Mouse (Mus musculus): ENCODE results near the gene Tk1. TPM values are rescaled to one million over a fixed set of nuclear protein-coding genes. Genes with fewer than 3 reads are reported as not detected.

Gene Tk1
- total RNA-seq (2015) (186 and 198 TPM in 2 replicates), total RNA-seq (2017) (94.8 and 108 TPM in 2 replicates)

DNA sequence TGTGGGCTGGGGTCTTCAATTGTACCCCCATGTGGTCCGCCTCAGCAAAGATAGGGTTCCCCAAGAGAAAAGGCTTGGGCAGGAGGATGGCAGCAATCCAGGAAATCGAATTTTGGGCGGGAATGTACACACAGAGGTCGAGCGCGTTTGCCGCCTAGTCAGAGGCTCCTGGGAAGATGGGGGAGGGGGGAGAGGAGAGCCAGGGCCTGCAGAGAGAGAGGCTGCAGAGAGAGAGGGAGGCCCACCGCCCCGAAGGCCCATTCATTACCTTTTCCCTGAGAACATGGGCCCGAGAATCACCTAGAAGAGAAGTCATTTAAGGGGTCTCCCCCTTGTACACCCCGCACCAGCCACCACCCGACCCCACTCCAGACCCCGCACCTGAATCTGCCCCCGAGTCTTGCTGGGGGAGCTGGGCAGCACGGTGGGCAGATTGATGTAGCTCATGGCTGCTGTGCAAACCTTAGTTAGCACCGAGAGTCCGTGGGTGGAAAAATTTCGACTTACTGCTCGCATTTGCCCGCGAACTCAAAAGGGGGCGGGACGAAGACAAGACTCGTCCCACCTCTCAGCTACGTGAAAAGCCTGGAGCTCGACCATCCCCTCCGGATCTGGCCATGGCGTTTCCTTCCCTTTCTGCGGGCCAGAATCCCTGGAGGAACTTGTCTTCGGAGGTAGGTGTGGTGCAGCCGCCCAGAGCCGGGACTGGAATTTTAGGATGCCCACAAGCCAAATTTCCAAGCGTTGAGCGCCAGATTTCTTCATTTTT lies at the start of gene Tk1, which contains the start of gene Afmid:
Gene Tk1 (minus strand): TSS at position 760 of the 769 bp plus-strand sequence.
Gene Afmid (plus strand): TSS at position 592 of the 769 bp plus-strand sequence.
- ATAC-seq (replicated peaks; ENCODE audit: poor library complexity), result peak; percentile 40

DNA sequence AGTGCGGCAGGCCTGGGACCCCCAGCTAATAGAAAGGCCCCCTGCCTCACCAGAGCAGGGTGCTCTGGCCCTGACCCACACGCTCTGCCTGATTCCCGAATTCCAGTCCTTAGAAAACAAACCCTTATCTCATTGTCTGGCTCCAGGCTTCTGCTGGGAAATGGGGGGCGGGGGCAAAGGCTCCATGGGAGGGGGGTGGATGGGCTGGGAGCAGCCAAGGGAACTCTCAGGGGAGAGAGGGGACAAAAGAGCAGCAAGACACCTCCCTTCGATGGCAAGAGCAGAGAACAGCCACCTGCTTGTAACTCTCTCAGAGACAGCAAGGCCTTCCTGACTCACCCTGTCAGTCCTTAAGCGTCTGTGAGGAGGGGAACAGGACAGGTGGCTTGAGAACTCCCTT lies 49.8 kb upstream of the Tk1 start:
- ATAC-seq (replicated peaks; ENCODE audit: poor library complexity), result no peak

DNA sequence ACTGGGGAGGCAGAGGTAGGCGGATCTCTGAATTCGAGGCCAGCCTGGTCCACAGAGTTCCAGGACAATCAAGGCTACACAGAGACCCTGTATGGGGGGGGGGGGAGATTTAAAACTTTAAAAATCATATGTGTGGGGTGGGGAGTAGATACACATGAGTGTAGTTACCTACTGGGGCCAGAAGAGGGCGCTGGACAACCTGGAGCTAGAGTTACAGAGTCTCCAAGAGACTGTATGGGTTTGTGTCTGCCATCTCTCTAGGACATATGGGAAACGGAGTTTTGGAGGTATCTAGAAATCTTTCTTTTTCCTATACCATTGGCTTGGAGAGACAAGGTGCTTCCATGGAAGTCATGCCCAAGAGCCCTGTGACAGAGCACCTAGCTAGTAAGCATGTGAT lies 48.5 kb upstream of the Tk1 start:
- no peak for ATAC-seq (replicated peaks; ENCODE audit: poor library complexity)

DNA sequence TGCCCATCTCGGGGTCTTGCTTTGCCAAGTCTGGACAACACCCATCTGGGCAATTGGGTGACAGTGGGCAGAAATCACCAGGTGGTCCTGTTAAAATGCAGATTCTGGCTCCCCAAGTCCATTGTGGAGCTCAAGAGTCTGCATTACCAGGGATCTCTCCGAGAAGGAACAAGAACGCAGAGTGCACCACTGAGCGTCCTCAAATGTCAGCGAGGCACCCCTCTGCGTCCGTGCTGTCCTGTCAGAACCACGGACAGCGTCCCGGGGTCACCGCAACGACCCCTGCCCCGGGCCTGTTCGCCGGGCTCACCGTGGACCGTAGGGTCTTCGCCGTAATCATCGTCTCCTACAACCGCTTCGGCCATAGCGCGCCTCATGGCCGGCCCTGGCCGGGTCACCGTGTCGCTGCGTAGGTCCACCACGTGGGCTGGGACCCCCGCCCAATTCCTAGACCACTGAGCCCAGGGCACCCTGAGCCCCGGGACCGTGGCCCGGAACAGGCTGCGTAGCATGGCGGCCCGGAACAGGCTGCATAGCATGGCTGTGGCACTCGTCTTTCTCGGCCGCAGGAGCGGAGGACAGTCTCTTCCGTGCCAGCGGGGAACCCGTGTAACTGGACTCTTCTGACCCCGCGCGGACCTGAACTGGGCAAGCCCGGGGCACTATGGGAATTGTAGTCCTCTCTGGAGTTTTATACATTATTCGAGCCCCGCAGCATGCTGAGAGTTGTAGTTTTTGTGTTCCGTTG lies 47.1 kb upstream of the Tk1 start, which contains the start of gene Tha1:
Gene Tha1 (minus strand): TSS at position 621 of the 748 bp plus-strand sequence.
- ATAC-seq (replicated peaks; ENCODE audit: poor library complexity), result peak; percentile 30

- ATAC-seq (replicated peaks; ENCODE audit: poor library complexity), result no peak
These were observed 46.2 kb upstream of the Tk1 start for GRCm38 (mm10) chr11:117871911-117872584.

GRCm38 (mm10) chr11:117871376-117871775 lies 45.5 kb upstream of the Tk1 start:
- no peak for ATAC-seq (replicated peaks; ENCODE audit: poor library complexity)

DNA sequence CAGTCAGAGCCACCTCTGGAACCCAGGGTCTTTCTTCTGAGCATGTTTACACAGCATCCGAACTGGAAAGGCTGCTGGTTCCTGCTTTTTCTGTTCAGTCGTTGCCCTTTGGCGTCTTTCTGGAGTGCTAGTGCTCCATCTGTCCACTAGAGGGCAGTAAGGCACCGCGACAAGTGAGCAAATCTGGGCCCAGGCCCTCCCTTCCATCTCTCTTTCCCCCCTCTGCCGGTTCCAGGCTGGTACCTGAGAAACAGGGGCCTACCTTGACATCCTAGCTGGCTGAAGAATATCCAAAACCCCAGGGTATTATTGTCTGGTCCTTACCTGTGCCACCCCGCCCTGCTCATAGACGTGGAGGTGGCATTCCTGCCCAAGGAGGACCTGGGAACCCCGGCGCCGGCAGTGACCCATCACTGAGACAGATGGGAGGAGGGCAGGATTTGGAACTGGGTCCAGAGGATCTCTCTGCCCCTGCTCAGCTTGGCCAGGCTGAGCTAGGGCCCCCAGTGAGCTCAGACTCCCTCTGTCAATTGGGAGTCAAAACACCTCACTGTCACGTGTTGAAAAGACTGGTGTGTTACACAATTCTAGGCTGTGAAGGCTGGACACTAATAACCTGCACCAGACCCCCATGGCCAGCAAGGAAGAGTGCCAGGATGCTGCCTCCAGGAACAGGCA lies 44.9 kb upstream of the Tk1 start:
- ATAC-seq (replicated peaks; ENCODE audit: poor library complexity), result peak; percentile 82

DNA sequence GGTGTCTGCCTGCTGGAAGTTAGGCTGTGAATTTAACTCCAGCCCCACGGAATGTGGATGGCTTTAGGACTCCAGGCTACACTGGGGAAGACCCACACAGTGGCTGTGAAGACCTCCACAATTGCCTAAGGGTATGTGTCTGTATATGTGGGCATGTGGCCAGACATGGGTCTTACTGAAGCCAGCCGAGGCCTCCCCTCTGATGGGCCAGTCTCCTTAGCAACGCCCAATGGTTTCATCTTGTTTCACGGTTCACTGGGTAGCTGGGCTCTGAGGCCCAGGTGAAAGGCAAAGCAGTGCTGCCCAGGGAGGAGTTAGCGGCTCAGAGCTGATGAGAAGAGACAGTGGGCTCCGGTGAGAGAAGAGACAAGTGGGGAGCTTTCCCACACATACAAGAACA lies 40.1 kb upstream of the Tk1 start:
- ATAC-seq (replicated peaks; ENCODE audit: poor library complexity), result no peak

DNA sequence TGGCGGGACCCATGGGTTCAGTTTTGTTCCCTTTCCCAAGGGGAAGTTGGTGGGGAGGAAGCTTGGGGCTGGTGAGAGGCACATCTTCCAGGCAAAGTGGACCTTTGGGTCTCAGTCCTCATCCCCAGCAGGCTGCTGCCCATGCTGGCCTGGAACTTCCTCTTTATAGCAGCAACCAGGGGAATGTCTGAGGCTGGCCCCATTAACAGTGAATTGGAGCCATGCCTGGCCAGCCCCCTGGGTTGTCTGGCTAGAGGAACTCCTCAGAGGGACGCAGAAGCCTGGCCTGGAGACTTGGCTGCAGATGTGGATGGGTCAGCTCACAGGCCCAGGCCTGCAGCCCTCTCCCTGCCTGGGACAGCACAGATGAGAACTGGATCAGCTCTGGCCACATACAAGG lies 38.9 kb upstream of the Tk1 start:
- 0 out of 2 replicates have a peak, but pooled peaks have one; percentile 27 for ATAC-seq (replicated peaks; ENCODE audit: poor library complexity)

DNA sequence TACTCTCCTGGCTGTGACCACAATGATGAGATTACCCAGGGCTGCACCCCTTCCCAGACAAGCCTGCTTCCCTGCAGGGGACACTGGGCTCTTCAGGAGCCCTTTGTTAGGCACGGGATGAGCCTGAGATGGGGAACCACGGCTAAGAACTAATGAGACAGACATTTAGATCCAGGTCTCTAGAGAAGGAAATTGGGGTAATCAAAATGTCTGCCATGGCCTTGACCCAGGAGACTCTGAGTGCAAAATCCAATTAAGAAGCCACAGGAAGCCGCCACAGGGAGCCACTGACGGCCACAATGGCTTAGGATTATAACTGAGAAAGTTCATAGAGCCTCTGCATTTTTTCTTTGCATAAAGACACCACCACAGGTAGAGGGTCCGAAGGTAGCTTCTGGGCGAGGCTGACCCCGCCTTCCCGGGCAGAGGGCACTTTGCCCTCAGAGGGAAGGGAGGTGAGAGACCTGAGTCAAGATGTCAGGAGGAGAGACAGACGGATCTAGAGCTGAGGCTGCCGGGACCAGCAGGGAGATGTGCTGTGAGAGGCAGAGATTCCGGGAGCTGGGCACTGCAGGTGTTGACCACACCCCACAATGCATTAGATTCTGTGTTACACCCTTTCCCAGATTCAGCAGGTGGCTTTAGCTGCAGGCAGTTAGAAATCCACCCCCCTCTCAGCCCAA lies 37.4 kb upstream of the Tk1 start:
- no peak for ATAC-seq (replicated peaks; ENCODE audit: poor library complexity)

- ATAC-seq (replicated peaks; ENCODE audit: poor library complexity), result peak; percentile 17
These were observed 34.7 kb upstream of the Tk1 start, which contains the start of gene Tmem235 for GRCm38 (mm10) chr11:117860601-117861000. Gene Tmem235 (plus strand): TSS chr11:117860752.

DNA sequence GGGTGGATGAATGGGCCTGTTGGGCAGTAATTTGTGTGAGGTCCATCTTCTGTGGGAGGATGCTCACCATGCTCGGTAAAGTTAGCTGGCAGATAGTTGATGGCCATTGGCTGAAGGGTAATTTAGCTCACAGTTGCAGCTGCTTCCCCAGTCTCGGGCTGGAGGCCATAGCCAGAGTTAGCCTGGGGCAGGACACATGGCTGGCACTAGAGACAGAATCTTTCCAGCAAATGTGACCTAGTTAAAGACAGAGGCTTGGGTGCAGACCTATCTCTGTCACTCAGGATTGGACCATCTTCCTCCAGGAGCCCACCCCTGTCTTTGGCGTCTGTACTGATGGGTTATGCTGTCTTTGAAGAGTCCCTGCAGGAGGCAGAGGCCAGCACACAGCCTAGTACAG lies 32.5 kb upstream of the Tk1 start:
- ATAC-seq (replicated peaks; ENCODE audit: poor library complexity), result no peak

DNA sequence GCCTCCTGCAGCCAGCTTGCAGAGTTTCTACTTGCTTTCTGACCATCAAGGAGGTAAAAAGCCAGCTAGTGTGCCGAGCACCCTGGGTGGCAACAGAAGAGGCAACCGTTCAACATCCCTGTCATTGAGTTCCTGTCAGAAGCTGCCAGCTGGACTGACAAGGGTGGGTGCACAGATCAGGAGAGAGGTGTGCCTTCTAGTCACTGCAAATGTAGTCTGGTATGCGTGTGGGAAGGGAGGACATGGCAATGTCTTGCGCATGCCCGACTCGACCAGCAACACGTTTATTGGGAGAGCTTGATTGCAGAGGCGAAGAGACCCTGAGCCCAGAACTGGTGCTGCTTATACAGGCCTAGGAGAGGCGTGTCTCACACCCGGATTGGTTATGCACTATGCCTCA lies 31.6 kb upstream of the Tk1 start:
- ATAC-seq (replicated peaks; ENCODE audit: poor library complexity), result no peak

DNA sequence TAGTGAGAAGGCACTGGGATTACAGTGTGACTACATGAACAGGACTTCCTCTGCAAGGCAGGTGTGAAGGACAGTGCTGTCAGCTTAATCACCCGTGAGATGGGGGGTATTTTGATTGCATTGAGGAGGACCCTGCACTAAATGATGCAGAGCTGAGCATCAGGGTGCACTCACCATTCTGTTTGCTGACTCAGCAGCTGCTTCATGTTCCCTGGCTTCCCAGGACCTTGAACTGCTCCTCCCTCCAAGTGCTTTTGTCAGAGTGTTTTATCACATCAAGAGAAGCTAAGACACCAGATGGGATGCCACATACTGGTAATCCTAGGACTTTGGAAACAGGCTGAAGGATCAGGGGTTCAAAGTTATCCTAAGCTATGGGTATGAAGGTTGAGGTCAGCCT lies 30.1 kb upstream of the Tk1 start:
- no peak for ATAC-seq (replicated peaks; ENCODE audit: poor library complexity)

DNA sequence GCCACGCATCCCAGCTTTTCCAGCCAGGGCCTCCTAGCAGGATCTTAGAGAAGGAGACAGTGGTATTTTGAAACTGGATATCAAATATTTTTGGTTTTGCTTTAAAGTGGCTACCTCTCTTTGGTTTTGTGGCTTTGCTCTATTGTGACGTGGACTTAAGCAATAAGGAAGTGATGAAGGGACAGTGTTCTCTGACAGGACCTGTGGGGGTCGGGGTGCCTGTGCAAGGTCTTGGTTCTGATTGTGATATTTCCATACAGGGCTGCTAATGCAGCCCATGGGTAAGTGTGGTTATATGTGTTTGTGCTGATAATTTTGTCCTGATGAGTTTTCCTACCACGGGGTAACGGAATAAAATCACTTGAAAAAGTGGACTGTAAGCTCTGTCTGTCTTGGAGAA lies 29.5 kb upstream of the Tk1 start:
- ATAC-seq (replicated peaks; ENCODE audit: poor library complexity), result no peak

DNA sequence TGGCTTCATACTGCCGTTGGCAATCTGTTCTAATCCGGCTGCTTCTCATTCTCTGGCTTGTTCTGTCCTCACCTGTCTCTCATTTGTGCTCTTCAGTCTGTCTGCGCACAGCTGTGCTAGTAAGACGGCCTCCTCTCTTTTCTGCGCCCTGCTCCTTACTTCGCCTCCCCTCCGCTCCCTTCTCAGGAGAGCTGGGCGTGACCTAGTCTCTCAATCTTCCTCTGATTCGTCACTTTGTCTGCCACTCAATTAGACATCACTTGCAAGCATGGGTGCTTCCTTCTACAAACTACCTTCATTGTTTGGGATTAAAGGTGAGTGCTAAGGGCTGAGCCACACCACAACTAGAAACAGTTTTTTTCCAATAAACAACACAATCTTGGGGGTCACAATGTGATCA lies 28.3 kb upstream of the Tk1 start:
- ATAC-seq (replicated peaks; ENCODE audit: poor library complexity), result no peak

GRCm38 (mm10) chr11:117852875-117853274 lies 27.0 kb upstream of the Tk1 start:
- no peak for ATAC-seq (replicated peaks; ENCODE audit: poor library complexity)

GRCm38 (mm10) chr11:117848985-117849671 lies 23.2 kb upstream of the Tk1 start, which contains the start of gene Birc5:
Gene Birc5 (plus strand): TSS chr11:117849251.
- ATAC-seq (replicated peaks; ENCODE audit: poor library complexity), result peak; percentile 97

- peak; percentile 28 for ATAC-seq (replicated peaks; ENCODE audit: poor library complexity)
These were observed 22.5 kb upstream of the Tk1 start for GRCm38 (mm10) chr11:117848271-117848984.

All from megakaryocyte progenitor cell, adult 5-6 weeks (primary cell).